Mouse (Mus musculus): ENCODE measurements around the gene Scrn1. TPM values are rescaled to one million over a fixed set of nuclear protein-coding genes. Genes with fewer than 3 reads are reported as not detected.

Gene Scrn1
- polyA plus RNA-seq, 1 experiment from 2014 or later: 2.8 TPM

- H3K4me3 ChIP-seq (ENCODE audit: low read depth, low read length): no peak overlapping the region
- no peaks in the 10 kb centered on the region for H3K9me3 ChIP-seq (ENCODE audit: low read length)
- H3K27ac ChIP-seq (ENCODE audit: low read length): no peak overlapping the region
- peak; percentile 8; the same call in 1 of the 2 replicates for ATAC-seq
- TF ChIP-seq EP300 (IDR thresholded peaks at IDR 0.05): peak; percentile 91
- no peak for TF ChIP-seq CTCF (IDR thresholded peaks at IDR 0.05)
- peak; percentile 44 for DNase-seq (ENCODE audit: low spot score)
- no peaks in the 10 kb centered on the region for H3K27me3 ChIP-seq (replicated peaks; ENCODE audit: insufficient read depth, low read length)
- H3K36me3 ChIP-seq (ENCODE audit: insufficient read depth, low read length): no peaks in the 10 kb centered on the region
- H3K4me2 ChIP-seq (replicated peaks; ENCODE audit: low read depth, low read length): peak overlapping the region; percentile 22
- H3K4me1 ChIP-seq (ENCODE audit: insufficient read depth, low read depth, low read length): peaks cover 7% of the 10 kb centered on the region; the same call in 1 of the 2 replicates
- no peak overlapping the region for H3K9ac ChIP-seq (replicated peaks; ENCODE audit: low read depth)
- 31% methylated on average over 6 of the region's 6 CpGs for WGBS
Measured at GRCm38 (mm10) chr6:54591778-54592177, 25.5 kb upstream of the Scrn1 start.

DNA sequence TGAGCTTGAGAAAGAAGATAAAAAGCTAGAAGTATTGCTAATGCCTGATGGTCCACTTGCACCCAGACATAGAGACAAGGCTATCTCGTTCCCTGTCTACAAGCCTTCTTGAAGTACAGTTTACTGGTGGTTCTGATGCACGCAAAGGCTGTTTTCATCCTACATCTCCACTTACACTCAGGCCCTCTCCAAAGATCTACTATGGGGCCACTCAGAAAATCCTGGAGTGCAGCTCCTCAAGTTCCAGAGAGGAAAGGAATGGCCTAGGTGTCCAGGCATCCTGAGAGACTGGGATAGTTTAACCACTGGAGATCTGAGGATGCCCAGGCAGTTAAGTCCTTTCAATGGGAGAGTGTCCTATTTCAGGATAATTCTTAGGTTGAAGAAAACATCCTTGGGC is 24.4 kb upstream of the Scrn1 start:
- Histone ChIP-seq H3K9me3 (ENCODE audit: low read length) (no peaks in the 10 kb centered on the region), H3K27me3 (replicated peaks; ENCODE audit: insufficient read depth, low read length) (no peaks in the 10 kb centered on the region), H3K4me3 (ENCODE audit: low read depth, low read length) (no peak overlapping the region), H3K4me2 (replicated peaks; ENCODE audit: low read depth, low read length) (no peak overlapping the region), H3K36me3 (ENCODE audit: insufficient read depth, low read length) (no peaks in the 10 kb centered on the region), H3K27ac (ENCODE audit: low read length) (no peak overlapping the region), H3K4me1 (ENCODE audit: insufficient read depth, low read depth, low read length) (0 out of 2 replicates have a peak, but pooled peaks cover 1% of the 10 kb centered on the region), H3K9ac (replicated peaks; ENCODE audit: low read depth) (no peak overlapping the region)
- DNase-seq (ENCODE audit: low spot score) (no peak), ATAC-seq (no peak)
- WGBS: 78% methylated on average over 2 of the region's 2 CpGs
- TF ChIP-seq CTCF (IDR thresholded peaks at IDR 0.05) (no peak), EP300 (IDR thresholded peaks at IDR 0.05) (no peak)

GRCm38 (mm10) chr6:54588212-54588611 is 21.9 kb upstream of the Scrn1 start:
- H3K9ac ChIP-seq (replicated peaks; ENCODE audit: low read depth): no peak overlapping the region
- H3K27me3 ChIP-seq (replicated peaks; ENCODE audit: insufficient read depth, low read length): no peaks in the 10 kb centered on the region
- H3K4me1 ChIP-seq (ENCODE audit: insufficient read depth, low read depth, low read length): no peaks in the 10 kb centered on the region
- H3K36me3 ChIP-seq (ENCODE audit: insufficient read depth, low read length): no peaks in the 10 kb centered on the region
- no peak overlapping the region for H3K27ac ChIP-seq (ENCODE audit: low read length)
- DNase-seq (ENCODE audit: low spot score) (no peak), ATAC-seq (no peak)
- no peak for TF ChIP-seq CTCF (IDR thresholded peaks at IDR 0.05)
- no peak for TF ChIP-seq EP300 (IDR thresholded peaks at IDR 0.05)
- 76% methylated on average over 1 of the region's 1 CpGs for WGBS
- H3K4me2 ChIP-seq (replicated peaks; ENCODE audit: low read depth, low read length): no peak overlapping the region
- no peaks in the 10 kb centered on the region for H3K9me3 ChIP-seq (ENCODE audit: low read length)
- H3K4me3 ChIP-seq (ENCODE audit: low read depth, low read length): no peak overlapping the region

- TF ChIP-seq CTCF (IDR thresholded peaks at IDR 0.05): no peak
- TF ChIP-seq EP300 (IDR thresholded peaks at IDR 0.05): no peak
- WGBS: 69% methylated on average over 4 of the region's 4 CpGs
Measured at GRCm38 (mm10) chr6:54587683-54588082, 21.4 kb upstream of the Scrn1 start.

GRCm38 (mm10) chr6:54586911-54587310 is 20.6 kb upstream of the Scrn1 start:
- Histone ChIP-seq H3K4me1 (ENCODE audit: insufficient read depth, low read depth, low read length) (no peaks in the 10 kb centered on the region), H3K9me3 (ENCODE audit: low read length) (no peaks in the 10 kb centered on the region), H3K27ac (ENCODE audit: low read length) (no peak overlapping the region), H3K27me3 (replicated peaks; ENCODE audit: insufficient read depth, low read length) (no peaks in the 10 kb centered on the region), H3K36me3 (ENCODE audit: insufficient read depth, low read length) (0 out of 2 replicates have a peak, but pooled peaks cover 4% of the 10 kb centered on the region), H3K4me2 (replicated peaks; ENCODE audit: low read depth, low read length) (no peak overlapping the region), H3K4me3 (ENCODE audit: low read depth, low read length) (no peak overlapping the region), H3K9ac (replicated peaks; ENCODE audit: low read depth) (no peak overlapping the region)
- no peak for TF ChIP-seq CTCF (IDR thresholded peaks at IDR 0.05)
- TF ChIP-seq EP300 (IDR thresholded peaks at IDR 0.05): no peak
- DNase-seq (ENCODE audit: low spot score): no peak
- 77% methylated on average over 8 of the region's 8 CpGs for WGBS
- ATAC-seq: no peak

More at GRCm38 (mm10) chr6:54587683-54588082, 21.4 kb upstream of the Scrn1 start:
- H3K9me3 ChIP-seq (ENCODE audit: low read length): no peaks in the 10 kb centered on the region
- no peaks in the 10 kb centered on the region for H3K36me3 ChIP-seq (ENCODE audit: insufficient read depth, low read length)
- no peak for ATAC-seq
- no peak overlapping the region for H3K27ac ChIP-seq (ENCODE audit: low read length)
- no peak overlapping the region for H3K4me3 ChIP-seq (ENCODE audit: low read depth, low read length)
- no peak overlapping the region for H3K4me2 ChIP-seq (replicated peaks; ENCODE audit: low read depth, low read length)
- no peak for DNase-seq (ENCODE audit: low spot score)
- no peak overlapping the region for H3K9ac ChIP-seq (replicated peaks; ENCODE audit: low read depth)
- H3K27me3 ChIP-seq (replicated peaks; ENCODE audit: insufficient read depth, low read length): no peaks in the 10 kb centered on the region
- no peaks in the 10 kb centered on the region for H3K4me1 ChIP-seq (ENCODE audit: insufficient read depth, low read depth, low read length)

DNA sequence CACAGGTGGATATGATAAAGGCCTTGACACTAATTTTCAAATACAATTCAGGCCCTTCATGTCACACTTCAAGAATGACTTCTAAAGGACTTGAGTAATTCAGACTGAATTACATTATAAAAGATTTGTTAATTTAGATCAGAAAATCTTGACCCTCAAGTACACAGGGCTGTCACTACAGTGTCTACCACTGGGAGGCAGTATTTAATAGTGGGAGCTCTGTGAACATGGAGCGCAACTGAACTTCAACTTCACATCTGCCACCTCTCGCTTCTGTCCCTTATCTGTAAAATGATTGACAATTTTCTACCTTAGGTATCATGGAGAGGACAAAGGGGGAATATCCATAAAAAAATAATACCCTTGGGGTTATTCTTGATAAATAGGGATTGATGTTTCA is 19.9 kb upstream of the Scrn1 start:
- H3K36me3 ChIP-seq (ENCODE audit: insufficient read depth, low read length): 0 out of 2 replicates have a peak, but pooled peaks cover 4% of the 10 kb centered on the region
- no peak overlapping the region for H3K9ac ChIP-seq (replicated peaks; ENCODE audit: low read depth)
- H3K4me3 ChIP-seq (ENCODE audit: low read depth, low read length): no peak overlapping the region
- no peak overlapping the region for H3K4me2 ChIP-seq (replicated peaks; ENCODE audit: low read depth, low read length)
- no peaks in the 10 kb centered on the region for H3K27me3 ChIP-seq (replicated peaks; ENCODE audit: insufficient read depth, low read length)
- H3K27ac ChIP-seq (ENCODE audit: low read length): no peak overlapping the region
- no peaks in the 10 kb centered on the region for H3K9me3 ChIP-seq (ENCODE audit: low read length)
- DNase-seq (ENCODE audit: low spot score) (peak; percentile 77), ATAC-seq (no peak)
- 29% methylated on average over 2 of the region's 2 CpGs for WGBS
- TF ChIP-seq EP300 (IDR thresholded peaks at IDR 0.05): no peak
- peak; percentile 89 for TF ChIP-seq CTCF (IDR thresholded peaks at IDR 0.05)
- no peaks in the 10 kb centered on the region for H3K4me1 ChIP-seq (ENCODE audit: insufficient read depth, low read depth, low read length)

Data from lung, postnatal 0 days (tissue).